Mouse (Mus musculus) left cerebral cortex, postnatal 10 days (tissue): ENCODE measurements at regions not wholly inside any gene's neighbourhood (a gene's known extent, or its start where the extent isn't known, plus 50 kb on each side); places are given as distances from the start of the nearest gene placed in this dataset.

Source experiments
- DNase-seq, 2 experiments: peaks; one replicate each; pipeline ENCODE4 v3.0.0; 2021 to 2022; ENCODE audit warnings: low spot score in 2 of 2, mixed read lengths in 1 of 2; ENCODE audit errors: extremely low spot score in 1 of 2
- intact Hi-C: fragments of 180-260 bp; cut with DNase I; formaldehyde crosslinking; loops from one replicate; pipeline ENCODE4 v1.15.1; 2025

- intact Hi-C loops, result no loop called here
- DNase-seq, result no peak
These were observed 545.6 kb downstream of the Tfap2b start for GRCm38 (mm10) chr1:19754346-19754745.

GRCm38 (mm10) chr1:19757921-19758436 lies 549.3 kb downstream of the Tfap2b start:
- intact Hi-C loops, result no loop called here
- no peak for DNase-seq

DNA sequence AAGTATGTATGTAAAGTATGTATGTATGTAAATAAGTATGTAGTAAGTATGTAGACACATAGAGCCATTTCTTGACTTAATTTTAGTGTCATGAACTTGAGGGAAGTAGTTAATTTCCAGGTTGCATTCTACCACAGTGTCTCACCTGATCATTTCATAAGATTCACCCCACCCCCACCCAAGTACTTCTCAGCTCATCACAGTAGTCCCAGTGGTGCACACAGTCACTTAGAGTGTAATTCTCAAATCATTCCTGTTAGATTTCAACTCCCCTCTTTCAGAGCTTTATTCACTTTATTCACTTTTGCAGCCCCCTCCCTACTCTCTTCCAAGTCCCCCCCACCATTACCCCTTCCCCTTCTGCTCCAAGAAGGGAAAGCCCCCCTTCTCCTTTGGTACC lies 558.2 kb downstream of the Tfap2b start:
- DNase-seq, result no peak

DNA sequence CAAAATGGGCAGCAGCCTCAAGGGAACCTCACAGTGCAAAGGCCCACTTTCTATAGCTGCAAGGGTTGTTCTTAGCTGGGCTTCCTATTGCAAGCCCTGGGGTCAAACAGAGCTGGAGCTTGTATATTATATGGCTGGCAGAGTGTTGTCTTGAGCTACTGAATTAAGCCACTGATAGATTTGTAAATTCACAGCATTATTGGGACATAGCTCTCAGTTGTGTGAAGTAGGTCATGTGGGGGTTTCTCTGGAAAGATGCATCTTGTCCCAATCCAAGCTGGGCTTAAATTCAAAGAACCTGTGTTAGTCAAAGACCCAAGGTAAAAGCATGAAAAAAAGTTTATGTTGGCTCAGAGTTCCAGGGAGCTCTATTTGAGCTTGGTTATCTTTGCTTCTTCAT lies 563.6 kb downstream of the Tfap2b start:
- DNase-seq, result no peak
- intact Hi-C loops, result no loop called here

More for the DNA sequence above, 558.2 kb downstream of the Tfap2b start:
- intact Hi-C loops, result no loop called here

- intact Hi-C loops, result no loop called here
- no peak for DNase-seq
These were observed 565.8 kb downstream of the Tfap2b start for GRCm38 (mm10) chr1:19774502-19774901.

- intact Hi-C loops, result no loop called here
These were observed 568.8 kb downstream of the Tfap2b start for GRCm38 (mm10) chr1:19777542-19777941.

GRCm38 (mm10) chr1:19786971-19787370 lies 578.3 kb downstream of the Tfap2b start:
- intact Hi-C loops, result no loop called here

More at GRCm38 (mm10) chr1:19777542-19777941, 568.8 kb downstream of the Tfap2b start:
- DNase-seq, result no peak

DNA sequence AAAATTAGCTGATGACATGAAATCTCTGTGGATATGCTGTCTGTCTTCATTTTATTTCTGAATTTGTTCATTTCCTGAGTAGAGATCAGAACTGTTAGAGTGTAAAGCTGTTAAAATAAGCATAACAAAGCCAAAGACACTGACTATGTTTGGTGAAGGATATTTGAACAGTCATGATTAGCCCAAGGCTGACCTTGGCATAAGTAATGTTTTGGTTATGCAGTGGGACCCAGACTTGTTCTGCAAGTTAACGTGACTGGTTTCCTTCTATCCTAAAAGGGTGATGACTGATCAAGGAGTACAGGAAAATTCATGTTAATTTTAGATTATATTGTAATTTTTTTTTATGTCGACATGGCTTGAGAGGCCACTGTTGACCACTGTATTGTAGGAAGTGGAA lies 585.4 kb downstream of the Tfap2b start:
- intact Hi-C loops, result no loop called here
- DNase-seq, result no peak

More at GRCm38 (mm10) chr1:19786971-19787370, 578.3 kb downstream of the Tfap2b start:
- no peak for DNase-seq

- intact Hi-C loops, result no loop called here
- no peak for DNase-seq
These were observed 617.2 kb downstream of the Tfap2b start for GRCm38 (mm10) chr1:19825887-19826286.

- intact Hi-C loops, result no loop called here
- DNase-seq, result no peak
These were observed 618.0 kb downstream of the Tfap2b start for GRCm38 (mm10) chr1:19826455-19827366.

- intact Hi-C loops, result no loop called here
- peak in 1 of 2 experiments; percentile 31 for DNase-seq
These were observed 641.2 kb downstream of the Tfap2b start for GRCm38 (mm10) chr1:19849918-19850317.

- intact Hi-C loops, result no loop called here
- DNase-seq, result no peak
These were observed 648.5 kb downstream of the Tfap2b start for GRCm38 (mm10) chr1:19857250-19857649.

DNA sequence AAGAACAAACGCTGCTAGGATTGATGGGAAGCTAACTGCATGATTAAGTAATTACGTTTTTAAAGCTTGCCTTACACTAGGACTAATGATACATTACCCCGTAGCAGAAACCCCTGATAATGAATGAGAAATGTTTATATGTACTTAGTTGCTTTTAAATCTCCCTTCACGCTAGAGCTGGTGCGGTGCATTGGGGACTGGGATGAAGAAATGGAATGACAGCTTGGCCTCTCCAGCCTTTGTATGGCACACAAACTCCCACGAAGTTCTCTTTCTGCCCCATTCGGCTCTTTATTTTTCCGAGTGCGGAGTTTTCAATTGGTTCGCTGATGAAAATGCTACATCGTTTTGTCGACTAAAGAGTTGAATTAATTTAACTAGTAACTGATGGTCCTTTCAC lies 659.8 kb downstream of the Tfap2b start:
- intact Hi-C loops, result no loop called here
- no peak for DNase-seq

DNA sequence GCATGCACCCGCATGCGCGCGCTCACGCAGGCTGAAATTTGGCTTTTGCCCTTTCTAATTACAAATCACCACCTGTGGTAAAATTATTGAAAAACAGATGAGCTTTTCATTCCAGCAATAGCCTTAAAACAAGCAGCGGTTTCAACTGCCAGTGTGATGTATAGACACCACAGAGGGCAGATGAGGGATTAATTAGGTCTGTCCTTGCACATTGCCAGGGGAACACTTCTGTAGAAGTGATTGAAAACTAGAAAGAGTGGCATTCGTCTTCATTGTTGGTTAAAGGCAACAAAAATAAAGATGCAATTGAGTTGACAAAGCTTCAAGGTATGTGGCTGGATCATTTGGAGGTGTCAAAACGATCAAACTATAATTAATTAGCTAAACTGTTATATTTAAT lies 672.5 kb downstream of the Tfap2b start:
- DNase-seq, result no peak
- intact Hi-C loops, result no loop called here

DNA sequence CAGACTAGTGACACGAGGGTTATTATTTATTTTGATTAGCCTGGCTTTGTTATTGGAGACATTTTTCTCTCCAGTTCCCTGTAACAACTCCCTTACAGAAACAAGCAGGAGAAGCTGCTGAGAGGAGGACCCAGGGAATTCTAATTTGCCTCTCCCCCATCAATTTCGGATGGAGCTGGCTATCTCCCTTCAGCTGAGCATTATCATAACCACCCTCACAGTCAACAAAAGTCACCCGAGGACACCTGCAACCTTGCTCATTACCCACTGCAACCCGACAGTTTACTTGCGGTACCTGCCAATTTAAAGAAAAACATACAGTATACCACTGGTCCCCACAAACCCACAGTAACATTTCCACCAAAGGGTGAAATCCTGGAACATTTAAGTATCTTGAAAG lies 690.7 kb downstream of the Tfap2b start:
- no peak for DNase-seq

GRCm38 (mm10) chr1:19899889-19900310 lies 691.2 kb downstream of the Tfap2b start:
- intact Hi-C loops, result no loop called here

More for the DNA sequence above, 690.7 kb downstream of the Tfap2b start:
- intact Hi-C loops, result no loop called here

GRCm38 (mm10) chr1:19900983-19901531 lies 692.3 kb downstream of the Tfap2b start:
- intact Hi-C loops, result no loop called here
- DNase-seq, result no peak

More at GRCm38 (mm10) chr1:19899889-19900310, 691.2 kb downstream of the Tfap2b start:
- DNase-seq, result no peak

DNA sequence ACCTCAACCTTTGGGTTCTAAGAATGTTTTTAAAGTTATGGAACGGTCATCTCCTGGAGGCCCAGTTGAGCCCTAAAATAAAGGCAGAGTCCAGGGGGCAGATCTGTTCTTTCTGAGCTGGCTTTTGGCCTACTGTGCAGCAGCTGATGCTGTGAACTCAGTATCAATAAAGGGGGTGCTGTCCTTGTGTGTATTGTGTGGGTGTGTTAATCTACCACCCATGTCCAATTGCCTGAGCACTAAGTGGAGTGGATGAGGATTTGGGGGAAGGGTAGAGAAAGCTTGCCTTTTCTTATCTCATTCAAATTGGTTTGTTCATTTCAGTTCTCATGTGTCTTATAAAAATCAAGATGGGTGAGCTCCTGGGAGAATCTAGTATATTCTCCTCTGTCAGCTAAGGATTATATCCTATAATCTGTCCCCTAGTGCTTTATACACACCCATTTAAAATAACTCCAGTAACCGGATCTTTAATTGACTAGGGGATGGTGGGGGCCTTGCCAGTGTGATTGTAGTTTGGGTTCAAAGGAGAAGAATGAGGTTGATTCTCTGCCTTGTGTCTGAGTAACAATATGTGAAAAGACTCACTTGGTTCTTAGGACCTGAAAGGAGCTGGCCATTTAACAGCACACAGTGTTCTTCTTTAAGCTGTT lies 703.6 kb downstream of the Tfap2b start:
- no peak for DNase-seq
- intact Hi-C loops, result no loop called here

DNA sequence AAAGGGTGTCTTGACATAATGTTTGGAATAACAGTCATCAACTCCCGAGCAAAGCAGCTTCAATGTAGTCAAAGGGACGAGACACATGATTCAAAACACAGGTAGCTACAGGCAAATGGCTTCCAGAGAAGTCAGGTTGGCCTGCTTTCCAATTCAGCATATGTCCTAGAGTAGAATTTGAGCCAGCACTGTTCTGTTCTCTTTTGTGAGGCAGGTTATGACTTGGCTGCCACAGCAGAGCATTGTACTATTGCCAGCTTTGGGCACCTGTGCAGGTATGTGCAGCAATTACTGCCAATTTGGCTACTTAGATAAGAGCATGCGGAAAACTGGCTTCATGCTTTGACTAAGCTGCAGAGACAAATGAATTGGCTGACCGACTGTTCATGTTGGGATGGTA lies 699.1 kb downstream of the Pkhd1 start:
- no peak for DNase-seq
- intact Hi-C loops, result no loop called here
